Mouse (Mus musculus): Measurements from ENCODE around the gene Klhl20. TPM values are rescaled to one million over a fixed set of nuclear protein-coding genes. Genes with fewer than 3 reads are reported as not detected.

Gene Klhl20
- 14.4 and 14.9 TPM in 2 replicates for polyA plus RNA-seq (2014; fragmentation: Nextera tagmentation; extraction: Ambion mirVana)

GRCm38 (mm10) chr1:161130726-161131664 lies at the start of gene Klhl20:
Klhl20 (minus strand) TSS chr1:161131511.
- Histone ChIP-seq H3K9ac (ENCODE audit: low read depth, low read length) (peak within 1 kb of the TSS; percentile 94), H3K27me3 (ENCODE audit: control insufficient read depth, insufficient read depth, low read length) (no peaks in the 10 kb centered on the region), H3K9me3 (replicated peaks; ENCODE audit: control insufficient read depth, low read length) (no peaks in the 10 kb centered on the region), H3K4me3 (ENCODE audit: low read depth, low read length) (peak within 1 kb of the TSS; percentile 91), H3K36me3 (ENCODE audit: control insufficient read depth, insufficient read depth, low read length) (no peaks in the 10 kb centered on the region), H3K27ac (ENCODE audit: low read depth, low read length) (peak within 1 kb of the TSS; percentile 86), H3K4me2 (peak within 1 kb of the TSS; percentile 86), H3K4me1 (ENCODE audit: control insufficient read depth, insufficient read depth, low read length) (peaks cover 6% of the 10 kb centered on the region)
- WGBS (ENCODE audit: insufficient replicate concordance): 2% methylated on average over 41 of the region's 41 CpGs
- peak; percentile 93 for ATAC-seq (replicated peaks; ENCODE audit: insufficient number of reproducible peaks, low FRiP score, low TSS enrichment)

- H3K9ac ChIP-seq (ENCODE audit: low read depth, low read length): no peak overlapping the region
- H3K27ac ChIP-seq (ENCODE audit: low read depth, low read length): no peak overlapping the region
- no peaks in the 10 kb centered on the region for H3K27me3 ChIP-seq (ENCODE audit: control insufficient read depth, insufficient read depth, low read length)
- ATAC-seq (replicated peaks; ENCODE audit: insufficient number of reproducible peaks, low FRiP score, low TSS enrichment): no peak
- 47% methylated on average over 8 of the region's 8 CpGs for WGBS (ENCODE audit: insufficient replicate concordance)
- H3K4me3 ChIP-seq (ENCODE audit: low read depth, low read length): no peak overlapping the region
- no peaks in the 10 kb centered on the region for H3K4me1 ChIP-seq (ENCODE audit: control insufficient read depth, insufficient read depth, low read length)
- H3K9me3 ChIP-seq (replicated peaks; ENCODE audit: control insufficient read depth, low read length): no peaks in the 10 kb centered on the region
- no peak overlapping the region for H3K4me2 ChIP-seq
- H3K36me3 ChIP-seq (ENCODE audit: control insufficient read depth, insufficient read depth, low read length): no peaks in the 10 kb centered on the region
Observed at GRCm38 (mm10) chr1:161180674-161181073, 49.4 kb upstream of the Klhl20 start.

- peak overlapping the region; percentile 55 for H3K4me3 ChIP-seq (ENCODE audit: low read depth, low read length)
- H3K36me3 ChIP-seq (ENCODE audit: control insufficient read depth, insufficient read depth, low read length): no peaks in the 10 kb centered on the region
- no peak overlapping the region for H3K27ac ChIP-seq (ENCODE audit: low read depth, low read length)
- WGBS (ENCODE audit: insufficient replicate concordance): 1% methylated on average over 40 of the region's 40 CpGs
- H3K4me2 ChIP-seq: peak overlapping the region; percentile 80
- peak overlapping the region; percentile 65; the same call in 1 of the 2 replicates for H3K9ac ChIP-seq (ENCODE audit: low read depth, low read length)
- H3K9me3 ChIP-seq (replicated peaks; ENCODE audit: control insufficient read depth, low read length): no peaks in the 10 kb centered on the region
- H3K4me1 ChIP-seq (ENCODE audit: control insufficient read depth, insufficient read depth, low read length): no peaks in the 10 kb centered on the region
- peak; percentile 73; the same call in 1 of the 2 replicates for ATAC-seq (replicated peaks; ENCODE audit: insufficient number of reproducible peaks, low FRiP score, low TSS enrichment)
- peaks cover 24% of the 10 kb centered on the region for H3K27me3 ChIP-seq (ENCODE audit: control insufficient read depth, insufficient read depth, low read length)
Observed at GRCm38 (mm10) chr1:161170651-161171050, 39.3 kb upstream of the Klhl20 start.

- H3K4me3 ChIP-seq (ENCODE audit: low read depth, low read length): no peak overlapping the region
Observed at GRCm38 (mm10) chr1:161160266-161160665, 29.0 kb upstream of the Klhl20 start.

GRCm38 (mm10) chr1:161159214-161159613 lies 27.9 kb upstream of the Klhl20 start, which contains the start of gene Tex50:
Tex50 (minus strand) TSS chr1:161159314.
- 77% methylated on average over 3 of the region's 3 CpGs for WGBS (ENCODE audit: insufficient replicate concordance)
- no peaks in the 10 kb centered on the region; the same call in 1 of the 2 replicates for H3K9me3 ChIP-seq (replicated peaks; ENCODE audit: control insufficient read depth, low read length)
- no peak within 1 kb of the TSS for H3K9ac ChIP-seq (ENCODE audit: low read depth, low read length)
- H3K27ac ChIP-seq (ENCODE audit: low read depth, low read length): no peak within 1 kb of the TSS
- no peak within 1 kb of the TSS for H3K4me3 ChIP-seq (ENCODE audit: low read depth, low read length)
- no peak within 1 kb of the TSS for H3K4me2 ChIP-seq
- ATAC-seq (replicated peaks; ENCODE audit: insufficient number of reproducible peaks, low FRiP score, low TSS enrichment): no peak
- no peaks in the 10 kb centered on the region for H3K27me3 ChIP-seq (ENCODE audit: control insufficient read depth, insufficient read depth, low read length)
- H3K36me3 ChIP-seq (ENCODE audit: control insufficient read depth, insufficient read depth, low read length): no peaks in the 10 kb centered on the region
- no peaks in the 10 kb centered on the region for H3K4me1 ChIP-seq (ENCODE audit: control insufficient read depth, insufficient read depth, low read length)

More at GRCm38 (mm10) chr1:161160266-161160665, 29.0 kb upstream of the Klhl20 start:
- Histone ChIP-seq H3K4me2 (no peak overlapping the region), H3K9me3 (replicated peaks; ENCODE audit: control insufficient read depth, low read length) (no peaks in the 10 kb centered on the region; the same call in 1 of the 2 replicates), H3K36me3 (ENCODE audit: control insufficient read depth, insufficient read depth, low read length) (no peaks in the 10 kb centered on the region), H3K4me1 (ENCODE audit: control insufficient read depth, insufficient read depth, low read length) (no peaks in the 10 kb centered on the region), H3K27me3 (ENCODE audit: control insufficient read depth, insufficient read depth, low read length) (no peaks in the 10 kb centered on the region), H3K9ac (ENCODE audit: low read depth, low read length) (no peak overlapping the region), H3K27ac (ENCODE audit: low read depth, low read length) (no peak overlapping the region)
- 57% methylated on average over 4 of the region's 4 CpGs for WGBS (ENCODE audit: insufficient replicate concordance)
- ATAC-seq (replicated peaks; ENCODE audit: insufficient number of reproducible peaks, low FRiP score, low TSS enrichment): no peak

- no peaks in the 10 kb centered on the region for H3K9me3 ChIP-seq (replicated peaks; ENCODE audit: control insufficient read depth, low read length)
- H3K4me2 ChIP-seq: no peak overlapping the region
- H3K4me1 ChIP-seq (ENCODE audit: control insufficient read depth, insufficient read depth, low read length): no peaks in the 10 kb centered on the region
- 81% methylated on average over 10 of the region's 10 CpGs for WGBS (ENCODE audit: insufficient replicate concordance)
- H3K36me3 ChIP-seq (ENCODE audit: control insufficient read depth, insufficient read depth, low read length): no peaks in the 10 kb centered on the region
- H3K4me3 ChIP-seq (ENCODE audit: low read depth, low read length): no peak overlapping the region
- no peaks in the 10 kb centered on the region for H3K27me3 ChIP-seq (ENCODE audit: control insufficient read depth, insufficient read depth, low read length)
- no peak overlapping the region for H3K27ac ChIP-seq (ENCODE audit: low read depth, low read length)
- H3K9ac ChIP-seq (ENCODE audit: low read depth, low read length): no peak overlapping the region
- no peak for ATAC-seq (replicated peaks; ENCODE audit: insufficient number of reproducible peaks, low FRiP score, low TSS enrichment)
Observed at GRCm38 (mm10) chr1:161156546-161156945, 25.2 kb upstream of the Klhl20 start.

- Histone ChIP-seq H3K4me3 (ENCODE audit: low read depth, low read length) (no peak overlapping the region), H3K27ac (ENCODE audit: low read depth, low read length) (no peak overlapping the region), H3K36me3 (ENCODE audit: control insufficient read depth, insufficient read depth, low read length) (no peaks in the 10 kb centered on the region), H3K27me3 (ENCODE audit: control insufficient read depth, insufficient read depth, low read length) (no peaks in the 10 kb centered on the region), H3K4me2 (no peak overlapping the region), H3K4me1 (ENCODE audit: control insufficient read depth, insufficient read depth, low read length) (no peaks in the 10 kb centered on the region), H3K9me3 (replicated peaks; ENCODE audit: control insufficient read depth, low read length) (no peaks in the 10 kb centered on the region), H3K9ac (ENCODE audit: low read depth, low read length) (no peak overlapping the region)
- WGBS (ENCODE audit: insufficient replicate concordance): 72% methylated on average over 6 of the region's 6 CpGs
- no peak for ATAC-seq (replicated peaks; ENCODE audit: insufficient number of reproducible peaks, low FRiP score, low TSS enrichment)
Observed at GRCm38 (mm10) chr1:161151098-161151497, 19.8 kb upstream of the Klhl20 start.

- no peak overlapping the region for H3K4me3 ChIP-seq (ENCODE audit: low read depth, low read length)
Observed at GRCm38 (mm10) chr1:161147888-161148287, 16.6 kb upstream of the Klhl20 start.

More at GRCm38 (mm10) chr1:161147888-161148287, 16.6 kb upstream of the Klhl20 start:
- ATAC-seq (replicated peaks; ENCODE audit: insufficient number of reproducible peaks, low FRiP score, low TSS enrichment): no peak
- H3K36me3 ChIP-seq (ENCODE audit: control insufficient read depth, insufficient read depth, low read length): no peaks in the 10 kb centered on the region
- no peaks in the 10 kb centered on the region for H3K27me3 ChIP-seq (ENCODE audit: control insufficient read depth, insufficient read depth, low read length)
- H3K9ac ChIP-seq (ENCODE audit: low read depth, low read length): no peak overlapping the region
- no peak overlapping the region for H3K4me2 ChIP-seq
- no peaks in the 10 kb centered on the region for H3K4me1 ChIP-seq (ENCODE audit: control insufficient read depth, insufficient read depth, low read length)
- H3K9me3 ChIP-seq (replicated peaks; ENCODE audit: control insufficient read depth, low read length): no peaks in the 10 kb centered on the region
- no peak overlapping the region for H3K27ac ChIP-seq (ENCODE audit: low read depth, low read length)
- 71% methylated on average over 2 of the region's 2 CpGs for WGBS (ENCODE audit: insufficient replicate concordance)
